17 mouse cellular contexts compared by ENCODE assay signal in the genomic region with DNA sequence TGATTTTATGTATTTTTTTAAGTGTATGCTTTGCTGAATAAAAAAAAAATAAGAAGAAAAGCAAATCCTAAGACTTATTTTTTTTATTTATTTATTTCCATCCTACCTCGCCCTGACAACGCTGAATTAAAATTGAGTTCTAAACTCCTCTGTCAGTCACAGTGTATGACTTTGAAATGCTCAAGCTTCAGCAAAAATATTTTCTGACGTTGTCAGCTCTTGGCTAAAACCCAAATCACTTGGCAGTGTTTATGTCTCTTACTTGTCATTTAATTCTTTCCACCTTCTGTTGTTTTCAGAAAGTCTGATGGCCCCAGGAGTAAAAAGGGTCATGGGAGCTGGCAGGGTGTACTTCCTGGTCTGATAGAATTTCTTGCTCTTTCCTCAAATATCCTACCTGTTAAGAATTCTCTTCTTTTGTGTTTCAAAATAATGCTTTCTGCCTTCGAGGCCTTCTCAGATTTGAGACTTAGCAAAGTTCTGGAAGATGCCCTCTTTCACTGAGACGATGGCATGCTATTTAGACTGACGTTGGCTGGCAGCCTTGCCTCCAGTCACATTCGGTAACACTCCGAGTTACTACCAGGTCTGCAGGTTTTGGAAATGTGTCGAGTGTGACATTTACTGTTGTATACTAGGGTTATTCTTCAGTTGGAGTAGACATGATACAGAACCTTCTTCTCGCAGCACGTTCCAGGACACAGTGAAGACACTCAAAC.
DNase-seq lines count a peak whose midpoint lies in the region; ATAC-seq and TF ChIP-seq lines count a peak whose summit lies in the region.
"Had no signal": no experiment of that assay in that cellular context is flagged by ENCODE, and none has a peak within 500 bp of the region (broad histone marks: within the 10 kb centered on the region; RNA-seq: fewer than 3 reads in every experiment).

No protein-coding gene starts in this region.

- peak; percentile 34 for DNase-seq in CD4-positive, CD25-positive, alpha-beta regulatory T cell, adult 2 months (ENCODE audit: low read depth, low spot score)
- DNase-seq in heart, postnatal 0 days (ENCODE audit: low spot score), result no peak
- peak; percentile 63 for DNase-seq in 3T3-L1 (ENCODE audit: low read depth, low spot score)
- peak; percentile 77 for DNase-seq in embryonic facial prominence, embryonic 14.5 days (ENCODE audit: low spot score)
- DNase-seq: cerebellum, postnatal 10 days; embryo, embryonic 11 days; gastrocnemius, postnatal 10 days; kidney, postnatal 14 days; left cerebral cortex, postnatal 4 days; thymus, postnatal 25 days had no signal

- H3K9me3 ChIP-seq in heart, postnatal 0 days (replicated peaks; ENCODE audit: control insufficient read depth, low read length), result no peaks in the 10 kb centered on the region
- no peaks in the 10 kb centered on the region for H3K9me3 ChIP-seq in heart, embryonic 12.5 days (replicated peaks)
- H3K9me3 ChIP-seq in embryonic facial prominence, embryonic 14.5 days (ENCODE audit: control insufficient read depth, low read length), result no peaks in the 10 kb centered on the region
- no peaks in the 10 kb centered on the region for H3K9me3 ChIP-seq in intestine, embryonic 15.5 days
- no peaks in the 10 kb centered on the region for H3K9me3 ChIP-seq in midbrain, embryonic 13.5 days
- H3K9me3 ChIP-seq: hindbrain, embryonic 13.5 days had no signal

- TF ChIP-seq EP300 in heart, postnatal 0 days (IDR thresholded peaks at IDR 0.05; ENCODE audit: low read depth), result no peak

- H3K4me1 ChIP-seq in heart, postnatal 0 days (ENCODE audit: control insufficient read depth, insufficient read depth), result 0 out of 2 replicates have a peak, but pooled peaks cover 6% of the 10 kb centered on the region
- peaks cover 18% of the 10 kb centered on the region for H3K4me1 ChIP-seq in heart, embryonic 12.5 days (replicated peaks)
- H3K4me1 ChIP-seq in embryonic facial prominence, embryonic 14.5 days (ENCODE audit: control insufficient read depth, insufficient read depth, low read length), result peaks cover 29% of the 10 kb centered on the region
- peaks cover 3% of the 10 kb centered on the region; the same call in 1 of the 2 replicates for H3K4me1 ChIP-seq in intestine, embryonic 15.5 days (replicated peaks)
- no peaks in the 10 kb centered on the region for H3K4me1 ChIP-seq in midbrain, embryonic 13.5 days (replicated peaks)

- no peak overlapping the region for H3K4me2 ChIP-seq in heart, postnatal 0 days (ENCODE audit: low read depth, low read length)
- H3K4me2 ChIP-seq in heart, embryonic 12.5 days, result no peak overlapping the region
- H3K4me2 ChIP-seq in embryonic facial prominence, embryonic 14.5 days (ENCODE audit: low read depth, low read length), result no peak overlapping the region
- no peak overlapping the region for H3K4me2 ChIP-seq in intestine, embryonic 15.5 days (replicated peaks)
- H3K4me2 ChIP-seq in midbrain, embryonic 13.5 days (replicated peaks), result no peak overlapping the region
- H3K4me2 ChIP-seq: hindbrain, embryonic 13.5 days had no signal

- ATAC-seq in CD4-positive, CD25-positive, alpha-beta regulatory T cell, adult 4 months, result no peak
- no peak for ATAC-seq in heart, postnatal 0 days (ENCODE audit: insufficient read depth, low read depth)
- ATAC-seq in heart, embryonic 12.5 days (ENCODE audit: insufficient number of reproducible peaks, low FRiP score), result no peak
- ATAC-seq in embryonic facial prominence, embryonic 14.5 days (ENCODE audit: low read depth), result no peak
- ATAC-seq in intestine, embryonic 15.5 days, result no peak
- no peak for ATAC-seq in midbrain, embryonic 13.5 days
- ATAC-seq: intestine, postnatal 0 days had no signal

- H3K9ac ChIP-seq in heart, postnatal 0 days (replicated peaks; ENCODE audit: low read depth, low read length), result no peak overlapping the region
- H3K9ac ChIP-seq in heart, embryonic 12.5 days, result no peak overlapping the region
- no peak overlapping the region; the same call in 1 of the 2 replicates for H3K9ac ChIP-seq in embryonic facial prominence, embryonic 14.5 days (ENCODE audit: low read depth, low read length)
- no peak overlapping the region for H3K9ac ChIP-seq in intestine, embryonic 15.5 days
- H3K9ac ChIP-seq in midbrain, embryonic 13.5 days (replicated peaks), result no peak overlapping the region
- H3K9ac ChIP-seq: hindbrain, embryonic 13.5 days; liver, embryonic 14.5 days had no signal

- H3K27me3 ChIP-seq in heart, postnatal 0 days (ENCODE audit: control insufficient read depth, insufficient read depth, low read length), result no peaks in the 10 kb centered on the region
- H3K27me3 ChIP-seq in heart, embryonic 12.5 days (replicated peaks), result no peaks in the 10 kb centered on the region
- H3K27me3 ChIP-seq in embryonic facial prominence, embryonic 14.5 days (replicated peaks; ENCODE audit: control insufficient read depth, insufficient read depth, low read length), result no peaks in the 10 kb centered on the region
- no peaks in the 10 kb centered on the region for H3K27me3 ChIP-seq in intestine, embryonic 15.5 days (replicated peaks)
- no peaks in the 10 kb centered on the region for H3K27me3 ChIP-seq in midbrain, embryonic 13.5 days
- H3K27me3 ChIP-seq: hindbrain, embryonic 13.5 days had no signal

- WGBS in heart, postnatal 0 days, result 57% methylated on average over 11 of the region's 11 CpGs
- 74% methylated on average over 11 of the region's 11 CpGs for WGBS in heart, embryonic 12.5 days
- WGBS in embryonic facial prominence, embryonic 14.5 days, result 48% methylated on average over 11 of the region's 11 CpGs
- WGBS in intestine, embryonic 15.5 days, result 71% methylated on average over 11 of the region's 11 CpGs
- 88% methylated on average over 11 of the region's 11 CpGs for WGBS in midbrain, embryonic 13.5 days

- no peaks in the 10 kb centered on the region for H3K36me3 ChIP-seq in heart, postnatal 0 days (replicated peaks; ENCODE audit: control insufficient read depth, insufficient read depth, low read length)
- no peaks in the 10 kb centered on the region for H3K36me3 ChIP-seq in heart, embryonic 12.5 days
- H3K36me3 ChIP-seq in embryonic facial prominence, embryonic 14.5 days (ENCODE audit: control insufficient read depth, insufficient read depth, low read length), result no peaks in the 10 kb centered on the region
- H3K36me3 ChIP-seq in intestine, embryonic 15.5 days, result no peaks in the 10 kb centered on the region
- H3K36me3 ChIP-seq in midbrain, embryonic 13.5 days, result no peaks in the 10 kb centered on the region
- H3K36me3 ChIP-seq: hindbrain, embryonic 13.5 days had no signal

- peak overlapping the region; percentile 17; the same call in 1 of the 2 replicates for H3K27ac ChIP-seq in heart, postnatal 0 days (ENCODE audit: low read depth)
- H3K27ac ChIP-seq in heart, embryonic 12.5 days (ENCODE audit: poor library complexity, severe bottlenecking), result no peak overlapping the region; the same call in 1 of the 2 replicates
- peak overlapping the region; percentile 57 for H3K27ac ChIP-seq in embryonic facial prominence, embryonic 14.5 days (replicated peaks; ENCODE audit: low read depth, low read length)
- H3K27ac ChIP-seq in intestine, embryonic 15.5 days, result no peak overlapping the region
- no peak overlapping the region for H3K27ac ChIP-seq in midbrain, embryonic 13.5 days
- H3K27ac ChIP-seq: hindbrain, embryonic 13.5 days; liver, embryonic 14.5 days had no signal

- no peak for TF ChIP-seq CTCF in heart, postnatal 0 days (IDR thresholded peaks at IDR 0.05; ENCODE audit: low read depth)

- no peak overlapping the region for H3K4me3 ChIP-seq in heart, postnatal 0 days (ENCODE audit: low read depth, low read length)
- no peak overlapping the region for H3K4me3 ChIP-seq in heart, embryonic 12.5 days
- H3K4me3 ChIP-seq in embryonic facial prominence, embryonic 14.5 days (ENCODE audit: low read depth, low read length), result no peak overlapping the region
- no peak overlapping the region for H3K4me3 ChIP-seq in intestine, embryonic 15.5 days (replicated peaks)
- no peak overlapping the region for H3K4me3 ChIP-seq in midbrain, embryonic 13.5 days (replicated peaks)
- H3K4me3 ChIP-seq: hindbrain, embryonic 13.5 days had no signal

Comparison
In these comparisons a context has a peak if more than half of its experiments do, and no peak if none do; other contexts are left out.
1. H3K27ac ChIP-seq: peak in heart, postnatal 0 days (single experiment) and embryonic facial prominence, embryonic 14.5 days (single experiment); none in heart, embryonic 12.5 days (single experiment), intestine, embryonic 15.5 days (single experiment) and midbrain, embryonic 13.5 days (single experiment).